Mouse (Mus musculus) megakaryocyte, embryonic 14.5 days (primary cell): ENCODE data around the gene Ly6g5b.

Experiments
- FLI1 ChIP-seq: IDR thresholded peaks from 2 replicates; pipeline ENCODE4 v1.6.1; 2012; ENCODE audit warnings: low read length, inconsistent platforms, mixed read lengths
- GATA1 ChIP-seq: IDR thresholded peaks from 3 replicates; pipeline ENCODE4 v1.6.1; 2012; ENCODE audit warnings: mixed read lengths, low read length, inconsistent platforms, borderline replicate concordance

DNA sequence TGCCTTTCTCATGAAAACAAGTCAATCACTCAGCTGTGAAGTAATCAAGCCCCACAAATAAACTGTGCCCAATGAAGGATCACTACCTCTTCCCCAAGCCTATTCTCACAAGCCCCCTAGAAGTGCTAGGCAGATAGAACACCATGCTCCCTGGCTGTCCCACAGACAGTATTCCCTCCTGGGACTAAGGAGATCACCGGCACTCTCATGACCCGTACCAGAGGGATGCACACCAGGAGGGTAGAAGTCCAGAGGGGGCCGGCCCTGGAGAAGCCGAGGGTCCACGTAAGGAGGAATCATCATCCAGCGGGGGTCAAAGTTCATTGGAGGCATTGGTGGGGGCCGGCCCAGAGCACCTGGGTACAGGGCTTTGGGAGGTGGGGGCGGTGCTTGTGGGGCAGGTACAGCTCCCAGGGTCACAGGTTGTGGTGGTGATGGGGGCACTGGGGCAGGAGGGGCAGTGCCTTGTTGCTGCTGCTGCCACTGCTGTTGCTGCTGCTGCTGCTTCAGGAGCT lies 42.5 kb upstream of the Ly6g5b start:
- no peak for TF ChIP-seq GATA1
- TF ChIP-seq FLI1, result no peak
